Mouse (Mus musculus): Measurements from ENCODE around the gene Nub1. TPM values are rescaled to one million over a fixed set of nuclear protein-coding genes. Genes with fewer than 3 reads are reported as not detected.
A peak's percentile ranks its signal among the peaks of the same experiment; 100 is the strongest.

The Nub1 gene
- polyA plus RNA-seq, 1 experiment from 2014 or later = 40.9 TPM

DNA sequence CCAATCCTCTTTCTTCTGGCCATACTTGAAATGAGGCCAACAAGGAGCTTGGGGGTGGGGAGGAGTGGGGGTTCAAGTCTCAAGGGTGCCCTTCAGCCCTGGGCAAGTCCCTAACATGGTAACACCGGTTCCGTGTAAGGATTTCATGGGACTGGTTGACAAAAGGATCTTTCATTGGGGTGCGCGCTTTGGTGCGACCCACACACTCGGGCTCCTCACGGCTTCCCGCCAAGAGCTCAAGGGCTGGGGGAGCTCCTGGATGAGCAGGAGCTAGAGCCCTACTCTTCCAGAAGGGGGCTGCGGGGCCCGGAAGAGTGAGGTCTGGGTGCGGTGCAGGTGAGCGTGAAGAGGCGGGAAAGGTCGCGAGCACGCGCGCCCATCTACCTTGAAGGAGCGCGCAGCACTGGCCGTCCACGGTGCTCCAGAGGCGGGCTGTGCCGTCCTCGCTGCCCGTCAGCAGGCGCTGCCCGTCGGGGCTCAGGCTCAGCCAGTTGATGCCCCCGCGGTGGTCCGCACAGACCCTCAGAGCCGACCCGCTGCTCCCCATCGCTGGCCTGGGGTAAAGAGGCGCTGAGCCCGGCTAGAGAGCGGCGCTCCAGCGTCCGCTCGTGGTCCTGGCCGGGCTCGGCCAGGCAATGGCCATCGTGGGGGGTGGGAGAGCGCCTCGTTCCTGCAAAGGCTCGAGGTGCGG, 44.6 kb downstream of the Nub1 start:
- H3K9me3 ChIP-seq (replicated peaks) = no peaks in the 10 kb centered on the region
- no peaks in the 10 kb centered on the region for H3K36me3 ChIP-seq (ENCODE audit: poor library complexity, severe bottlenecking)
- ATAC-seq = no peak
- H3K4me3 ChIP-seq = peak overlapping the region; percentile 42
- peaks cover 32% of the 10 kb centered on the region for H3K4me1 ChIP-seq
- peak overlapping the region; percentile 66 for H3K4me2 ChIP-seq
- peaks cover 40% of the 10 kb centered on the region for H3K27me3 ChIP-seq
- 2% methylated on average over 45 of the region's 49 CpGs for WGBS
- H3K27ac ChIP-seq = no peak overlapping the region
- peak overlapping the region; percentile 53 for H3K9ac ChIP-seq

DNA sequence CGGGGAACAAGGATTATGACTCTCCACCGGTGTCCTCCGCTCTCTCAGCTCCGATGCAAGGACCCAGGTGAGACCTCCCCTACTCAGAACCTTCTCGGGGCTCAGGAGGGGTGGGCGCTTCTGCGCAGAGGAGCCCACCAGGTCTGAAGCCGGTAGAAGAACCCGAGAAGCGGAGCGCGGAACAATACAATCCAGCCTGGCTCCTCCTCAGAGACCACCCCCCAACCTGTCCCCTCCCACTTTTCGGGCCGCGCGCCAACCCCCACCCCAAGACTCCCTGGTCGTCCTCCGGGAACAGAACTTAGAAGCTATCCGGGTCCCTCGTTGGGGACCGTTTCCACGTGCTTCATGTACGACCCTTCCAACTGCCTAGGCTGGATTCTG, 45.1 kb downstream of the Nub1 start, which contains the start of gene Wdr86:
TSS of gene Wdr86 (minus strand) at position 240 of the 384 bp plus-strand sequence.
- peaks cover 40% of the 10 kb centered on the region for H3K27me3 ChIP-seq
- peak; percentile 46; the same call in 1 of the 2 replicates for ATAC-seq
- H3K36me3 ChIP-seq (ENCODE audit: poor library complexity, severe bottlenecking) = no peaks in the 10 kb centered on the region
- H3K4me3 ChIP-seq = peak within 1 kb of the TSS; percentile 42
- peaks cover 32% of the 10 kb centered on the region for H3K4me1 ChIP-seq
- 0% methylated on average over 23 of the region's 23 CpGs for WGBS
- peak within 1 kb of the TSS; percentile 53 for H3K9ac ChIP-seq
- no peaks in the 10 kb centered on the region for H3K9me3 ChIP-seq (replicated peaks)
- H3K4me2 ChIP-seq = peak within 1 kb of the TSS; percentile 66
- H3K27ac ChIP-seq = no peak within 1 kb of the TSS

DNA sequence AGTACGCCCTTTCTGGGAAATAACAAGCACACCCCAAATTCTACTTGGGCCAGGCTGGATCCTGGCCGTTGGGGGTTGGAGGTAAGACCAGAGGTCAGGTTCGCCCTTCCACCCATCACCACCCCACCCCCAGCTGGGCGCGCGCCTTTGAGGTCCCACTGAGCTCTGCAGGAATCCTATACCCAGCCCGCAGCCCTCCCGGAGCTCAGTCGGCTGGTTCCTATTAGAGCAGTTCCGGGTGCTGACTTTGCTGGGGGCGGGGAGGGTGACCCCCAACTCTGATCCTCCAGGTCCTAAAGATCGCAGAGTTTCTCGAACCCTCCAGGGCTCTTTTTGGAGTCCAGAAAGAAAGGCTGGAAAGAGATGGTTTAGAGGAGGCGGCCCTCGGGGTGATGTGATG, 45.7 kb downstream of the Nub1 start:
- WGBS = 6% methylated on average over 15 of the region's 15 CpGs
- no peaks in the 10 kb centered on the region for H3K9me3 ChIP-seq (replicated peaks)
- peak overlapping the region; percentile 66 for H3K4me2 ChIP-seq
- H3K36me3 ChIP-seq (ENCODE audit: poor library complexity, severe bottlenecking) = no peaks in the 10 kb centered on the region
- peak; percentile 39; the same call in 1 of the 2 replicates for ATAC-seq
- peaks cover 32% of the 10 kb centered on the region for H3K4me1 ChIP-seq
- no peak overlapping the region for H3K9ac ChIP-seq
- peak overlapping the region; percentile 42 for H3K4me3 ChIP-seq
- no peak overlapping the region for H3K27ac ChIP-seq
- H3K27me3 ChIP-seq = peaks cover 40% of the 10 kb centered on the region

DNA sequence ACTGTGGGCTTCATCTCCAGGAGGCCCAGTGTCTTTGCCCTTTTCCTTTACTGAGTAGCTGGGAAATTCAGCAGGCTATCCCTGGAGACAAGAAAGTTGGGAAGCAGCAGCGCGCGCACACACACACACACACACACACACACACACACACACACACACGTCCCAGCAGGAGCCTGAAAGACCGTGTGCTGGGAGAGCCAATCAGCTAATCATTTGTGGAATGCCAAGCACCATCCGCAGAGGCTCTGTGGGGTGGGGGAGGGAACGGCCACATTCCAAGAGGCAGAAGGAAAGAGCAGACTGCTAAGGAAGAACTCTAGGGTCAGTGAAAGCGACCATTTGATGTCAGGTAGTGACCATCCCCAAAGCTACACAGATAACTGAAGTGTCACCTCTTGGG, 47.8 kb downstream of the Nub1 start:
- under 1% methylated on average over 8 of the region's 8 CpGs for WGBS
- ATAC-seq = peak; percentile 48; the same call in 1 of the 2 replicates

GRCm38 (mm10) chr5:24733771-24734426, 48.6 kb downstream of the Nub1 start:
- peaks cover 32% of the 10 kb centered on the region for H3K4me1 ChIP-seq
- H3K4me3 ChIP-seq = no peak overlapping the region
- H3K27me3 ChIP-seq = peaks cover 35% of the 10 kb centered on the region
- no peak overlapping the region for H3K27ac ChIP-seq
- H3K9me3 ChIP-seq (replicated peaks) = no peaks in the 10 kb centered on the region
- H3K36me3 ChIP-seq (ENCODE audit: poor library complexity, severe bottlenecking) = no peaks in the 10 kb centered on the region
- 61% methylated on average over 7 of the region's 7 CpGs for WGBS
- H3K9ac ChIP-seq = no peak overlapping the region
- ATAC-seq = no peak
- H3K4me2 ChIP-seq = no peak overlapping the region

More for the DNA sequence above, 47.8 kb downstream of the Nub1 start:
- Histone ChIP-seq H3K4me1 (peaks cover 32% of the 10 kb centered on the region), H3K27ac (no peak overlapping the region; the same call in 1 of the 2 replicates), H3K4me2 (no peak overlapping the region), H3K27me3 (peaks cover 40% of the 10 kb centered on the region), H3K9ac (no peak overlapping the region), H3K36me3 (ENCODE audit: poor library complexity, severe bottlenecking) (no peaks in the 10 kb centered on the region), H3K4me3 (no peak overlapping the region), H3K9me3 (replicated peaks) (no peaks in the 10 kb centered on the region)

- peaks cover 12% of the 10 kb centered on the region for H3K4me1 ChIP-seq
- WGBS = 78% methylated on average over 10 of the region's 10 CpGs
Observed at GRCm38 (mm10) chr5:24737595-24737994, 52.3 kb downstream of the Nub1 start.

GRCm38 (mm10) chr5:24738517-24738916, 53.2 kb downstream of the Nub1 start:
- no peak for ATAC-seq
- 71% methylated on average over 1 of the region's 1 CpGs for WGBS

More at GRCm38 (mm10) chr5:24737595-24737994, 52.3 kb downstream of the Nub1 start:
- H3K27me3 ChIP-seq = no peaks in the 10 kb centered on the region
- no peak overlapping the region for H3K9ac ChIP-seq
- no peak overlapping the region for H3K27ac ChIP-seq
- no peaks in the 10 kb centered on the region for H3K9me3 ChIP-seq (replicated peaks)
- ATAC-seq = no peak
- H3K4me3 ChIP-seq = no peak overlapping the region
- no peak overlapping the region for H3K4me2 ChIP-seq
- no peaks in the 10 kb centered on the region for H3K36me3 ChIP-seq (ENCODE audit: poor library complexity, severe bottlenecking)

GRCm38 (mm10) chr5:24739141-24739753, 53.9 kb downstream of the Nub1 start:
- no peaks in the 10 kb centered on the region for H3K4me1 ChIP-seq
- H3K9me3 ChIP-seq (replicated peaks) = no peaks in the 10 kb centered on the region
- H3K9ac ChIP-seq = no peak overlapping the region
- WGBS = 74% methylated on average over 15 of the region's 15 CpGs
- H3K36me3 ChIP-seq (ENCODE audit: poor library complexity, severe bottlenecking) = no peaks in the 10 kb centered on the region
- H3K4me3 ChIP-seq = no peak overlapping the region
- ATAC-seq = no peak
- no peaks in the 10 kb centered on the region for H3K27me3 ChIP-seq
- no peak overlapping the region for H3K4me2 ChIP-seq
- no peak overlapping the region for H3K27ac ChIP-seq

More at GRCm38 (mm10) chr5:24738517-24738916, 53.2 kb downstream of the Nub1 start:
- Histone ChIP-seq H3K9me3 (replicated peaks) (no peaks in the 10 kb centered on the region), H3K27ac (no peak overlapping the region), H3K4me2 (no peak overlapping the region), H3K4me1 (peaks cover 4% of the 10 kb centered on the region; the same call in 1 of the 2 replicates), H3K4me3 (no peak overlapping the region), H3K36me3 (ENCODE audit: poor library complexity, severe bottlenecking) (no peaks in the 10 kb centered on the region), H3K27me3 (no peaks in the 10 kb centered on the region), H3K9ac (no peak overlapping the region)

DNA sequence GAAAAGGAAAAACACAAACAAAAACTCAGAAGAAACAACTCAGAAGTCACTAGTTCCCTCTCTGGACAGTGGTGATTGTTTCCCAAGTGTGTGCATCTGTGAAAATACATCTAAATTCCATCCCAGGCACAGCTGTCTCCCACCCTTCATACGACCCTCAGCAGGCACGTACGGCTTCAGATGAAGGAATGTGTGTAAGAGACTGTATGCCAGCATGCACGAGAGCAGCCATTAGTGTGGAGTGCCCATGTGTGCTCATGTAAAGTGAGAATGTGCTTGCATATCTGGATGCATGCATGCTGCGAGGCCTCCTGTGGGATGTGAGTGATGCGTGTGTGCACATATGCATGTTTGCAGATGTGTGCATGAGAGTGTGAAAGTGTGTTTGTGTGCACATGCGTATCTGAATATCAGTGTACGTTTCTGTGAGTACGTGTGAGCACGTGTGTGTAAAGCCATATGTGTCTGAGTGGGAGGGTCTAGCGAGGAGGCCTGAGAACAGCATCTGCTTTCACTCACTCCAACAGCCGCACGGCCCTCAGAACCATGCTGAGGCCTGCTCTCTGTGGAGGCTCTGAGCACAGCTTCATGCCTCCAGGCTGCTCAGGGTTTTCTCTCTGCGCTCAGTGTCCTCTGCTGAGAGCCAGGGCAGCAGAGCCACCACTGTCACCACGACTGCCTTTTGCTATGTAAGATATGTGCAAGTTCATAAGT, 56.0 kb downstream of the Nub1 start:
- Histone ChIP-seq H3K4me3 (no peak overlapping the region), H3K36me3 (ENCODE audit: poor library complexity, severe bottlenecking) (no peaks in the 10 kb centered on the region), H3K27me3 (no peaks in the 10 kb centered on the region), H3K27ac (no peak overlapping the region), H3K4me2 (no peak overlapping the region), H3K9ac (no peak overlapping the region), H3K4me1 (no peaks in the 10 kb centered on the region), H3K9me3 (replicated peaks) (no peaks in the 10 kb centered on the region)
- WGBS = 77% methylated on average over 15 of the region's 15 CpGs
- ATAC-seq = no peak

DNA sequence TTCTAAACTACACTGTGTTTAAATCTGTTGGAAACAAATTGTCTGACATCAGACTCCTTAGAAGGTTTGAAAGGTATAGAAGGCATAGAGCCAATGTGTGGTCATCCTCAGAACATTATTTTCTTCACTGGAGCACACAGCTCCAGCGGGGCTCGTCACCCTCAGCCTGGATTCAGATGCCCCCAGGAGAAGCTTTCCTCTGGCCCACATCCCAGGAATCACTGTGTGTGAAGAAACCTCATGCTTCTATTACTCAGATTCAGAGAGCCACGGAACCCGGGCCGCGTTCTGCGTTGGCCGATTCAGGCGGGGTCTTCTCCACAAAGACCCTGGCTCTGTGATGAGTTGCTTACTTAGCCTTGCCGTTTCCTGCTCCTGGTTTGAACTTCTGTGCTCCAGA, 58.6 kb downstream of the Nub1 start:
- Histone ChIP-seq H3K4me3 (no peak overlapping the region), H3K9me3 (replicated peaks) (no peaks in the 10 kb centered on the region), H3K27me3 (no peaks in the 10 kb centered on the region), H3K4me2 (no peak overlapping the region), H3K4me1 (peaks cover 4% of the 10 kb centered on the region; the same call in 1 of the 2 replicates), H3K9ac (no peak overlapping the region), H3K27ac (no peak overlapping the region), H3K36me3 (ENCODE audit: poor library complexity, severe bottlenecking) (no peaks in the 10 kb centered on the region)
- 93% methylated on average over 10 of the region's 10 CpGs for WGBS
- ATAC-seq = no peak

DNA sequence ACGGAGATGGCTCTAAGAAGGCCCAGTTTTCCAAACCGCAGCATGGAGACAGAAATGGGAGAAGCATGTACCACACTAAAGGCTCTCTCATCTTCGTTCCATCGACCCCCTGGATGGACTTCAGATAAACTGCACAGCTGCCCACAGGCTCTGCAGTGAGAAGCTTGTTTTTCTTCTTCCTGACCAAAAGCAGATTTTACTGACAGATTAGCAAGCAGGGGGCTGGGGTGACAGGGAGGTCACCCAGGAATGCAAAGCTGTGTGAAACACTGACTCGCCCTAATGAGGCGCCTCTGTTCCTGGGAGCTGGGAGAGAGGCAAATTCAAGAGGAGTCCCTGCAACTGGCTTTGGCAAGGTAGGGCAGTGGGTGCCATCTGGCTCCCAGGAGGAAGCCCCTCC, 62.2 kb downstream of the Nub1 start:
- no peaks in the 10 kb centered on the region for H3K9me3 ChIP-seq (replicated peaks)
- 0 out of 2 replicates have a peak, but pooled peaks cover 5% of the 10 kb centered on the region for H3K27me3 ChIP-seq
- peaks cover 25% of the 10 kb centered on the region for H3K4me1 ChIP-seq
- no peak for ATAC-seq
- H3K4me3 ChIP-seq = no peak overlapping the region
- no peaks in the 10 kb centered on the region for H3K36me3 ChIP-seq (ENCODE audit: poor library complexity, severe bottlenecking)
- peak overlapping the region; percentile 26; the same call in 1 of the 2 replicates for H3K9ac ChIP-seq
- WGBS = 10% methylated on average over 6 of the region's 6 CpGs
- H3K4me2 ChIP-seq = no peak overlapping the region
- H3K27ac ChIP-seq = no peak overlapping the region
